Mouse (Mus musculus) intestine, embryonic 15.5 days (tissue): Measurements from ENCODE around the gene Adarb1. TPM values are rescaled to one million over a fixed set of nuclear protein-coding genes. Genes with fewer than 3 reads are reported as not detected.

Source experiments
- ATAC-seq: fragments of 200-750 bp; cut with Nextera tagmentation; 2 replicates; pipeline ENCODE4 v1.8.0; 2017; ENCODE audit warnings: moderate TSS enrichment, moderate library complexity
- H3K27ac ChIP-seq: fragments of 300-500 bp; sonication (generic); 2 replicates; pipeline ENCODE4 v1.5.1; 2015; ENCODE audit warnings: mild to moderate bottlenecking, inconsistent platforms
- H3K27me3 ChIP-seq: fragments of 300-500 bp; sonication (generic); replicated peaks from 2 replicates; pipeline ENCODE4 v1.6.1; 2015; ENCODE audit warnings: inconsistent platforms
- H3K36me3 ChIP-seq: fragments of 300-500 bp; sonication (generic); 2 replicates; pipeline ENCODE4 v1.6.1; 2015; ENCODE audit warnings: inconsistent platforms
- H3K4me1 ChIP-seq: fragments of 300-500 bp; sonication (generic); replicated peaks from 2 replicates; pipeline ENCODE4 v1.6.1; 2015; ENCODE audit warnings: inconsistent platforms
- H3K4me2 ChIP-seq: fragments of 300-500 bp; sonication (generic); replicated peaks from 2 replicates; pipeline ENCODE4 v1.6.1; 2015; ENCODE audit warnings: mild to moderate bottlenecking, inconsistent platforms
- H3K4me3 ChIP-seq: fragments of 300-500 bp; sonication (generic); replicated peaks from 2 replicates; pipeline ENCODE4 v1.5.1; 2015; ENCODE audit warnings: inconsistent platforms
- H3K9ac ChIP-seq: fragments of 300-500 bp; sonication (generic); 2 replicates; pipeline ENCODE4 v1.6.1; 2015; ENCODE audit warnings: inconsistent platforms
- H3K9me3 ChIP-seq: fragments of 300-500 bp; sonication (generic); 2 replicates; pipeline ENCODE4 v1.6.1; 2016; ENCODE audit warnings: inconsistent platforms
- WGBS: fragments of 180-500 bp; shearing (Covaris S2); methylation state at CpG from one replicate; pipeline ENCODE4 v1.1.7; 2015; 5-methylcytosine and 5-hydroxymethylcytosine counted together
- polyA plus RNA-seq: library from polyadenylated mRNA; unstranded; fragments of >200 nt; fragmentation: Nextera tagmentation; extraction: Ambion mirVana; gene quantifications from 2 replicates; pipeline ENCODE4 v1.2.1, GENCODE M21; 2015

Gene Adarb1
- polyA plus RNA-seq, 1 experiment from 2014 or later, result 5.8 TPM

DNA sequence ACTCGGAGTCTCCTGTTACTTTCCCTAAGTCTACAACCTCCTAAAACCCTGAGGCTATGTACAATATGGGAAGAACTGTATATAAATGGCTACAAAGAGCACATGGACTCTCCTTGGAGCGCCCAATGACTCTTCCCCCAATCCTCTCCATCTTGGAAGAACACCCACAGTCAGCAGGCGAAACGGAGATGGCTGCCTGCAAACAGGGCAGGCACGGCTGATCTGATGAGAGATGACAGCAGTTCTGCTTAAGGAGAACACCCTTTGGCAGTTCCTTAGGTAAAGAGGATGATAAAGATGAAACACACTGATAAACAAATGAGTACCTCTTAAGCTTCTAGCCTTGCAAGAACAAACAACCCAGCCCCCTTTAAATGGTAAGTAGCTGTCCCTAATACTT is 43.7 kb downstream of the Adarb1 start:
- H3K27me3 ChIP-seq, result no peaks in the 10 kb centered on the region
- no peaks in the 10 kb centered on the region for H3K9me3 ChIP-seq
- no peak overlapping the region for H3K4me2 ChIP-seq
- no peaks in the 10 kb centered on the region for H3K36me3 ChIP-seq
- no peak overlapping the region for H3K4me3 ChIP-seq
- ATAC-seq, result no peak
- no peaks in the 10 kb centered on the region for H3K4me1 ChIP-seq
- no peak overlapping the region for H3K27ac ChIP-seq
- H3K9ac ChIP-seq, result no peak overlapping the region
- 74% methylated on average over 5 of the region's 5 CpGs for WGBS

- Histone ChIP-seq H3K27ac (no peak overlapping the region), H3K9me3 (no peaks in the 10 kb centered on the region), H3K36me3 (no peaks in the 10 kb centered on the region), H3K27me3 (no peaks in the 10 kb centered on the region), H3K4me1 (no peaks in the 10 kb centered on the region), H3K4me2 (no peak overlapping the region), H3K4me3 (no peak overlapping the region), H3K9ac (no peak overlapping the region)
- 82% methylated on average over 5 of the region's 5 CpGs for WGBS
- no peak for ATAC-seq
Observed at GRCm38 (mm10) chr10:77370129-77370528, 47.9 kb downstream of the Adarb1 start.

- ATAC-seq, result no peak
- no peak overlapping the region for H3K4me2 ChIP-seq
- H3K27me3 ChIP-seq, result no peaks in the 10 kb centered on the region
- no peak overlapping the region for H3K9ac ChIP-seq
- H3K27ac ChIP-seq, result no peak overlapping the region
- no peaks in the 10 kb centered on the region for H3K9me3 ChIP-seq
- H3K4me3 ChIP-seq, result no peak overlapping the region
- no peaks in the 10 kb centered on the region for H3K36me3 ChIP-seq
- WGBS, result 59% methylated on average over 6 of the region's 6 CpGs
- H3K4me1 ChIP-seq, result no peaks in the 10 kb centered on the region
Observed at GRCm38 (mm10) chr10:77367973-77368372, 50.1 kb downstream of the Adarb1 start.

GRCm38 (mm10) chr10:77366959-77367358 is 51.1 kb downstream of the Adarb1 start:
- 87% methylated on average over 4 of the region's 4 CpGs for WGBS
- no peak overlapping the region for H3K9ac ChIP-seq
- H3K27me3 ChIP-seq, result no peaks in the 10 kb centered on the region
- no peaks in the 10 kb centered on the region for H3K36me3 ChIP-seq
- no peak overlapping the region for H3K4me2 ChIP-seq
- no peak overlapping the region for H3K27ac ChIP-seq
- no peak for ATAC-seq
- no peak overlapping the region for H3K4me3 ChIP-seq
- H3K9me3 ChIP-seq, result no peaks in the 10 kb centered on the region
- H3K4me1 ChIP-seq, result no peaks in the 10 kb centered on the region

DNA sequence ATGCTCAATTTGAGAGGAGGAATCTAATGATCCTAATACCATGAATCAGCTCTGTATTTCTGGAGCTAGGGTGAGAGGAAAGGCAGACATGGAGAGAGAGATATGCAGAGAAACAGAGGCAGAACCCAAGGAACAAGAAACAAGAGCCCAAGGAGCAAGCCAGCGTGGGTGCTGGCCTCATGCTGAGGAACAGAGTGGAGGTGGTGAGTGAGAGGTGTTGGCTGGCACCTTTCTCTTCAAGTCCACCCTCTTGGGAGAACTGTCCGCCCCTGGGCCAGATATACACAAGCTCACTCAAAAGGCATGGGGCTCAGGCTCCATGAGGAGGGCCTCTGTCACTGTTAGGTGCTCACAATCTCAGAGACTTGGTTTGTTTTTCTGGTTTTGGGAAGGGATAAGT is 52.9 kb downstream of the Adarb1 start:
- 78% methylated on average over 2 of the region's 2 CpGs for WGBS

GRCm38 (mm10) chr10:77360486-77360885 is 57.6 kb downstream of the Adarb1 start:
- no peak overlapping the region for H3K9ac ChIP-seq
- H3K27me3 ChIP-seq, result no peaks in the 10 kb centered on the region
- H3K4me3 ChIP-seq, result no peak overlapping the region
- ATAC-seq, result no peak
- H3K4me1 ChIP-seq, result no peaks in the 10 kb centered on the region
- no peaks in the 10 kb centered on the region for H3K36me3 ChIP-seq
- no peak overlapping the region for H3K27ac ChIP-seq
- no peaks in the 10 kb centered on the region for H3K9me3 ChIP-seq
- no peak overlapping the region for H3K4me2 ChIP-seq
- WGBS, result 56% methylated on average over 2 of the region's 2 CpGs

More for the DNA sequence above, 52.9 kb downstream of the Adarb1 start:
- no peak overlapping the region for H3K9ac ChIP-seq
- H3K36me3 ChIP-seq, result no peaks in the 10 kb centered on the region
- no peaks in the 10 kb centered on the region for H3K27me3 ChIP-seq
- H3K9me3 ChIP-seq, result no peaks in the 10 kb centered on the region
- no peak for ATAC-seq
- H3K4me2 ChIP-seq, result no peak overlapping the region
- H3K4me1 ChIP-seq, result no peaks in the 10 kb centered on the region
- no peak overlapping the region for H3K4me3 ChIP-seq
- no peak overlapping the region for H3K27ac ChIP-seq

GRCm38 (mm10) chr10:77357957-77358356 is 60.1 kb downstream of the Adarb1 start:
- H3K36me3 ChIP-seq, result no peaks in the 10 kb centered on the region
- H3K4me3 ChIP-seq, result no peak overlapping the region
- no peak for ATAC-seq
- no peak overlapping the region for H3K4me2 ChIP-seq
- WGBS, result 78% methylated on average over 6 of the region's 6 CpGs
- H3K9me3 ChIP-seq, result no peaks in the 10 kb centered on the region
- no peaks in the 10 kb centered on the region for H3K27me3 ChIP-seq
- H3K9ac ChIP-seq, result no peak overlapping the region
- H3K4me1 ChIP-seq, result no peaks in the 10 kb centered on the region
- no peak overlapping the region for H3K27ac ChIP-seq

DNA sequence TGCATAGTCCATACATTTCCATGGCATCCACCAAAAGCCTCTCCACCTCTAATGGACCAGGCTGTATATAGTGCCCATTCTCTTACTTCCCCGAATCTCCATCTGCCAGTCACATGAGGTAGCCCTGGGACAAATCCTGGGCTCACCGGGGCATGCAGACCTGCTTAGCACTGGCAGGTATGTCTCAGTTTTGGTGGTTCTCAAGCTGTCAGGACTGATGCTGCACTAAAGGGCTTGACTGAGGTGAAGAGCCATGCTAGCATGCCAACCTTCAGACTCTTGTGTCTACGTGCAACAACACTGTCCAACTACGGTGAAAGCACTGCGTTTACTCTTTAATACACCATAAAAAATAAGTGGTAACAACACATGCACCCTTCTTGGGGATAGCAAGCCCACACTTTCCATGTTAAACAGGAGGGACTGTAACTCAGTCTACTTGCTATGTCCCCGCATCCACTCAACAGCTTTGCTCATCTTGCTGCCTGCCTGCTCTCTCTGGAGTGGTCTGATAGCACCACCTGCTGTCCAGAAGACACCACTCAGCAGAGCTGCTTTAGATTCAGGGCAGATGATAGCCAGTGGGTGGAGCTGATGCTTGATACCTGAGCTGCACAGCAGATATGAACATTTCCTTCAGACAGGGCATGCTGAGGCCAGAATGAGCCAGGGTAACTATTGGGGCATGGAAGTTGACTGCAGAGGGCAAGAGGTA is 64.9 kb downstream of the Adarb1 start:
- 85% methylated on average over 6 of the region's 6 CpGs for WGBS
- Histone ChIP-seq H3K4me3 (no peak overlapping the region), H3K9me3 (no peaks in the 10 kb centered on the region), H3K9ac (no peak overlapping the region), H3K4me2 (no peak overlapping the region), H3K36me3 (no peaks in the 10 kb centered on the region), H3K27ac (no peak overlapping the region), H3K27me3 (no peaks in the 10 kb centered on the region), H3K4me1 (no peaks in the 10 kb centered on the region)
- peak; percentile 75 for ATAC-seq

GRCm38 (mm10) chr10:77342842-77343241 is 75.2 kb downstream of the Adarb1 start:
- Histone ChIP-seq H3K4me1 (no peaks in the 10 kb centered on the region), H3K4me2 (no peak overlapping the region), H3K27ac (no peak overlapping the region), H3K36me3 (no peaks in the 10 kb centered on the region), H3K4me3 (no peak overlapping the region), H3K9me3 (no peaks in the 10 kb centered on the region), H3K9ac (no peak overlapping the region), H3K27me3 (no peaks in the 10 kb centered on the region)
- 64% methylated on average over 3 of the region's 3 CpGs for WGBS
- no peak for ATAC-seq

DNA sequence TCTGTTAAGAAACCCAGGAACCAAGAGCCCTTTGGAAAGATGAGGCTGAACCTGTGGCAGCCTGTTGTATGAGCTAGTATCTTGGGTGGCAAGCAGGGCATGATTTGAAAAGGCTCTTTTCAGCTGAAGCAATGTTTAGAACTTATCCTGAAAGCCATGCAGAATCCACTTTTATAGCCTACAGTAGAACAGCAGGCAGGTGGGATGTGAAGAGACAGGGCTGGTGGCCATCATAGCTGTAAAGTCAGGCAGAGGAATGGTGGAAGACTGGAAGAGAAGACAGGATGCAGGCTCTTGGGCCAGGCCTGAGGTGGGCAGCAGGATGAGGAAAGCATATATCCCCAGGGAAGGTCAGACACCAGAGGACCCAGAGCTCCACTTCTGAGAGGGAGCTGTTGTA is 76.4 kb downstream of the Adarb1 start:
- no peaks in the 10 kb centered on the region for H3K27me3 ChIP-seq
- H3K4me3 ChIP-seq, result no peak overlapping the region
- no peak overlapping the region for H3K9ac ChIP-seq
- no peak overlapping the region for H3K4me2 ChIP-seq
- no peaks in the 10 kb centered on the region for H3K9me3 ChIP-seq
- ATAC-seq, result no peak
- H3K4me1 ChIP-seq, result no peaks in the 10 kb centered on the region
- H3K36me3 ChIP-seq, result no peaks in the 10 kb centered on the region
- H3K27ac ChIP-seq, result no peak overlapping the region

- 85% methylated on average over 4 of the region's 4 CpGs for WGBS
- ATAC-seq, result no peak
- H3K4me1 ChIP-seq, result no peaks in the 10 kb centered on the region
- H3K27ac ChIP-seq, result no peak overlapping the region
- H3K9ac ChIP-seq, result no peak overlapping the region
- H3K36me3 ChIP-seq, result no peaks in the 10 kb centered on the region
- H3K9me3 ChIP-seq, result no peaks in the 10 kb centered on the region
- no peak overlapping the region for H3K4me2 ChIP-seq
- no peaks in the 10 kb centered on the region for H3K27me3 ChIP-seq
- H3K4me3 ChIP-seq, result no peak overlapping the region
Observed at GRCm38 (mm10) chr10:77341059-77341458, 77.0 kb downstream of the Adarb1 start.

DNA sequence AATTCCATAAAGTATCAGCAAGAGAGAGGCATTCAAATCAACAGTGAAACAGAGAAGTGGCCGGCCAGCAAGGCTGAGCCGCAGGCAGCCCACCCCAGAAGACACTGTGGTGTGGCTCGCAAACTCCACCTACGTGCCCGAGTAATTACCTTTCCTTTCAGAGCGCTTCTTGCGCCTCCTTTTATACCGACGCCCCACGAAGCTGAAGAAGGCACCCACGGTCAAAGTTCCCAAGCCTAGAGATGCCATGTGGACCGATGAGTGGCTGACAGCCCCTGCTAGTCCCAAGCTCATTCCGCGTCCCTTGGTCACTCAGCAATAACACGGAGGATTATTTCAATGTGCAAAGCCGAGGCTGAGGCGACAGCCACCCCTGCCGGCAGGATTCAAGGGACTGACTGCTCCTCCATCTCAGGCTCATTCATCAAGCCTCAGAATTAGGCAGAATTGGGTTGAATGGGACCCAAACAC is 78.2 kb downstream of the Adarb1 start:
- WGBS, result 23% methylated on average over 18 of the region's 18 CpGs
- peak overlapping the region; percentile 21 for H3K4me3 ChIP-seq
- ATAC-seq, result no peak
- H3K9ac ChIP-seq, result no peak overlapping the region; the same call in 1 of the 2 replicates
- no peak overlapping the region for H3K27ac ChIP-seq
- H3K27me3 ChIP-seq, result no peaks in the 10 kb centered on the region
- H3K4me1 ChIP-seq, result 0 out of 2 replicates have a peak, but pooled peaks cover 3% of the 10 kb centered on the region
- peak overlapping the region; percentile 54 for H3K4me2 ChIP-seq
- H3K9me3 ChIP-seq, result no peaks in the 10 kb centered on the region
- no peaks in the 10 kb centered on the region for H3K36me3 ChIP-seq

GRCm38 (mm10) chr10:77333518-77333917 is 84.6 kb downstream of the Adarb1 start:
- no peaks in the 10 kb centered on the region for H3K27me3 ChIP-seq
- H3K9me3 ChIP-seq, result no peaks in the 10 kb centered on the region
- WGBS, result 46% methylated on average over 9 of the region's 9 CpGs
- no peaks in the 10 kb centered on the region for H3K36me3 ChIP-seq
- peaks cover 7% of the 10 kb centered on the region; the same call in 1 of the 2 replicates for H3K4me1 ChIP-seq
- H3K9ac ChIP-seq, result no peak overlapping the region
- ATAC-seq, result no peak
- H3K4me3 ChIP-seq, result no peak overlapping the region
- H3K27ac ChIP-seq, result no peak overlapping the region
- H3K4me2 ChIP-seq, result no peak overlapping the region
